Mouse (Mus musculus): ENCODE results near the gene Rap2a.

The Rap2a gene

GRCm38 (mm10) chr14:120500021-120500560 lies 21.8 kb downstream of the Rap2a start:
- no peak for DNase-seq

DNA sequence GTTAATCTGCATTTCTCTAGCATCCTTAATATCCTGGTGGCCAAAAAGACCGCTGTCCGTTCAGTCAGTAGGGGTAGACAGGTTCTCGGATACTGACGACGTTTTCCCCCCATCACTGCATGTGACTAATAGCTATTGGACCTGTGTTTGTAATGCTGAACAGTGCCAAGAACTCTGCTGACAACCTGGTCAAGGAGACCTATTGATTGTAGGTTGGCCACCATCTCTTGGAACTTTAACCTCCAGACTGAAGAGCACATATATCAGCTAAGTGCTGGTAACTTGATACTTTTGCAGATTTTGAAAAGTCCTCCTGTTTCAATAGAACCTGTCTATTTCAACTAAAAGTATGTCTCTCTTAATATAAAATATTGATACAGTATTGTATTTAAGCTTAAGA lies 22.5 kb downstream of the Rap2a start:
- DNase-seq = no peak

- DNase-seq = no peak
These were observed 25.4 kb downstream of the Rap2a start for GRCm38 (mm10) chr14:120503641-120504040.

- no peak for DNase-seq
These were observed 26.2 kb downstream of the Rap2a start for GRCm38 (mm10) chr14:120504423-120504822.

GRCm38 (mm10) chr14:120504928-120505461 lies 26.8 kb downstream of the Rap2a start:
- no peak for DNase-seq

DNA sequence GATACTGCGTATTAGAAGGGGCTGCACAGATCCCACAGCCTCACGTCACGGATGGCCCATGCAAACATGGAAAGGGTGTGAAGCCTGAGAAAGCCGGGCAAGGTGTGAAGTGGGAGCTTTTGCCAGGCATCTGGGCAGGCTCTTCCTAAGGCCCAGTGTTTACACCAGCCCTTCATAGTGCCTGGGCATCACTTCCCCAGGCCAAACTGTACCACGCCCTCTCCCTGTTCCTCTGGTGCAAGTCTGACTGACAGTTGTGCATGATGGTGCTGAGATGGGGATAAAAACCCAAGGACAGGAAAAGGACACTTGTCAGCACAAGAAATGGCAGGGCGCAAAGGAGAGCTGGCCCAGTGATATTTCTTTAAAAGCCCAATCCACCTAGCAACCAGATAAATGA lies 27.7 kb downstream of the Rap2a start:
- no peak for DNase-seq

- no peak for DNase-seq
These were observed 29.3 kb downstream of the Rap2a start for GRCm38 (mm10) chr14:120507516-120507915.

GRCm38 (mm10) chr14:120508566-120509365 lies 30.5 kb downstream of the Rap2a start:
- no peak for DNase-seq

GRCm38 (mm10) chr14:120509366-120509640 lies 31.1 kb downstream of the Rap2a start:
- no peak for DNase-seq

GRCm38 (mm10) chr14:120511821-120512220 lies 33.6 kb downstream of the Rap2a start:
- no peak for DNase-seq

DNA sequence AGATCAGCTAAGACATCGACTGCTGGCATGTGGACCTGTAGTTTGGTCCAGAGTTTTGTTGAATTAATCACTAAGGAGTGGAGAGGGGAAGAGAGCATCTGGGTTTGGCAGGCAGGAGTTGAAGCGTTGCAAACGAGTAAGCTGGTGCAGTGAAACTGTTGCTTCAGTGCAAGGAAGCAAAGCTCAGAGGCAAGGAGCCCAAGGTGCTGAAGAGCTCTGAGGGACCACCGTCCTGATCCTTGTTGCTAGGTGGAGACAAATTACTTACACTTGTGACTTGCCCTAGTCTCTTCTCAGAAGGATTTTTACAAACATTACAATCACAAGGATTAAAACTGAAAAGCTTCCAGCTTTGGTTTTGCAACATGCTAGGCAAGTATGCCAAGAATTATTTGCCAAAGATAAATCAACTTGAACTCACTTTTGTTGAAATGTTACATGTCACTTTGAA lies 36.6 kb downstream of the Rap2a start:
- DNase-seq = no peak

DNA sequence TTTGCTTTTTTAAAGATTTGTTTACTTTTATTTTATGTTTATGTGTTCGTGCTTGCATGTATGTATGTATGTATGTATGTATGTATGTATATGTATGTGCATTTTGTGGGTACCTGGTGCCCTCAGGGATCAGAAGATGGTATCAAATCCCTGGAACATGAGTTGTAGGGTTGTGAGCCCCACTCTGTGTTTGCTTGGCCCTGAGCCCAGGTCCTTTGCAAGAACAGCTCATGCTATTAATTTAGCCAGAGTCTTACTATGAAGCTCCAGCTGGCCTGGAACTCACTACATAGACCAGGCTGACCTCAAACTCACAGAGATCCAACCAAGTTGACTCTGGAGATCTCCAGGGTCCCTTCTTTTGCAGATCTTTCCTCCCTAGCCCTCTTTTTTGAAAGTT lies 37.1 kb downstream of the Rap2a start:
- no peak for DNase-seq

GRCm38 (mm10) chr14:120518706-120519105 lies 40.5 kb downstream of the Rap2a start:
- DNase-seq = no peak

GRCm38 (mm10) chr14:120519921-120520320 lies 41.7 kb downstream of the Rap2a start:
- DNase-seq = no peak

GRCm38 (mm10) chr14:120520843-120521242 lies 42.6 kb downstream of the Rap2a start:
- DNase-seq = no peak

- DNase-seq = no peak
These were observed 45.1 kb downstream of the Rap2a start for GRCm38 (mm10) chr14:120523296-120523695.

DNA sequence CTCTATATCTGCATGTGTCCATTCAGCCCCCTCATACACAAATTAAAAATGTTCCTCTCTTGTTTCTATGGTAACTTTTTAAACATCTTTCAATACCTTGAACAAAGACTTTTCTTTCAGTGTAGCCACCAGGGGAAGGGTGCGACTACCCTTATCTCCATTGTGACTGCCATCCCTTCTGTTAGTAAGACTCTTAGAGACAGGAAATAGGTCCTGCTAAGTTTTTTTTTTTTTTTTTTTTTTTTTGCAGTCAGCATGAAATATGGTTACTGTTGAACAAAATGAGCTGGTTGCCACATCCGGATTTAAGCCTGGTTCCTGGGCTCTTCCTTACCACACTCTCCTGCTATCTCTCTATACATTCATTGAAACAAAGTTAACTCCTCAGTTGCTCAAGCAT lies 47.4 kb downstream of the Rap2a start:
- DNase-seq = no peak

DNA sequence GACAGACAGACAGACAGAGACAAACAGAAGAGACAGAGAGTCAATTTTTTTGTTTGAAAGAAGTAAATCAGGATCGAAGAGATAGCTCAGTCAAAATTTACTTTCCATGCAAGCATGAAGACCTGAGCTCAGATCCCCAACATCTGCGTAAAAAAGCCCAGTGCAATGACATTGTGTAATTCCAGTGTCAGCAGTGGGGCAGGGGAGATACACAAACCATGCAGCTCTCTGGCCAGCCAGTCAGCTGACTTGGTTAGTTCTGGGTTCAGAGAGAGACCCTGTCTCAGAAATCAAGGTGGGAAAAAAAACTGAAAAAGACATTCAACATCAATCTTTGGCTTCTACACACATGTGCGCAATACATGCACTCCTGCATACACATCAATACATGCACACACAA lies 55.1 kb downstream of the Rap2a start:
- no peak for DNase-seq

DNA sequence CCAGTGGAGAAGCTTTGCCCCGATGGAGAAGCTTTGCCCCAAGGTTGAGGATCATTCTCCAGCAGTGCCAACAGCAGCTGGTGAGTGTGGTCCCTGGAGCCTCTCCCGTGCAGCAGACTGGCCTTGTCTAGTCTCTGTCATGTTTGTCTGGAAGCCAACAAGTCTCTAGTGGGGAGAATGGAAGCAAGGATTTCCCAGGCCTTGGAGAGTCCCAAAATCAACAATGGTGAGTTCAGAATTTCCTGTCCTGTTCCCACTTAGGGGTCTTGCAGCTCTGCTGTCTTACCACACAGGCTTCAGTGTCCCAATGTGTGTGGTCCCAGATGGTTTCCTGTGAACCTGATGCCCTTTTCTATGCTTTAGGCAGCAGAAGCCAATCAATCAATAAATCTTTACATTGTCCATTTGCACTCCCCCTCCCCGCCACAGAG lies 56.6 kb downstream of the Rap2a start:
- DNase-seq = no peak

- no peak for DNase-seq
These were observed 57.2 kb downstream of the Rap2a start for GRCm38 (mm10) chr14:120535446-120535845.

DNA sequence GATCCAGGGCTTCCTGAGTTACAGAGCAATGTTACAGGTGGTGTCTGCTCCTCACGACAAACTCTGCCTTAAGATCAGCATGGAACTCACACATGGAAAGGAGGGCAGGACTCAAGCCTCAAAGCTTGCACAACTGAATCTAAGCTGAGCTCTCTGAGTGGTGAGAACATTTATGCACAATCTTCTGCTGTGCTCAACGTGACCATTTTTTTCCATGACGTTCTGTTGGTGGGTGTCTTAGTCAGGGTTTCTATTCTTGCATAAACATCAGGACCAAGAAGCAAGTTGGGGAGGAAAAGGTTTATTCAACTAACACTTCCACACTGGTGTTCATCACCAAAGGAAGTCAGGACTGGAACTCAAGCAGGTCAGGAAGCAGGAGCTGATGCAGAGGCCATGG lies 57.7 kb downstream of the Rap2a start:
- no peak for DNase-seq

DNA sequence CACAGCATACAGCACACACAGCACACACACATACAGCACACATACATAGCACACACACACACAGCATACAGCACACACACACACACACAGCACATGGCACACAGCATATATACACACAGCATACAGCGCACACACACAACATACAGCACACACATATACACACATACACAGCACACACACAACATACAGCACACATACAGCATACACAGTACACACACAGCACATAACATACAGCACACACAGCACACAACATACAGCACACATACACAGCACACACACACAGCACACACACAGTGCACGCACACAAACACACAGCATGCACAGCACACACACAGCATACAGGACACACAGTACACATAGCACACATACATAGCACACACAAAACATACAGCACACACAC lies 60.9 kb downstream of the Rap2a start:
- no peak for DNase-seq

GRCm38 (mm10) chr14:120539626-120540025 lies 61.4 kb downstream of the Rap2a start:
- DNase-seq = no peak

DNA sequence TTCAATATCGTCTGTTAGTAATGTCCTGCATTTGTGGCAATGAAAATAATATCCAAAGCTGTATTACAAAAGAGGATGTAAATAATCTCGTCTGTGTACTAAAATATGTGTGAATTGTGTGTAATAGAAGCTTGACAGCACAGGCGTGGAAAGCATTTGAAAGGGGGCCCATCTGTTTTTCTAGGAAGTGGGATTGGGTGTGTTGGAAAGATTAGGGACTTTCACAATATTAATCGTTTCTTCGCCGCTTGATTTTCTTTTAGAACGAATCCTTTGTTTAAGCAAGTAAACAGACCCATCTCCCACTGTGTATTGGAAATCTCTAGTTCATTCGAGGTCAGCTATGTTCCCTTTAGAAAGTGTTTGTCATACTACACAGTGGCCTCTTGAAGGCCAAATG lies 64.2 kb downstream of the Rap2a start:
- DNase-seq = no peak

DNA sequence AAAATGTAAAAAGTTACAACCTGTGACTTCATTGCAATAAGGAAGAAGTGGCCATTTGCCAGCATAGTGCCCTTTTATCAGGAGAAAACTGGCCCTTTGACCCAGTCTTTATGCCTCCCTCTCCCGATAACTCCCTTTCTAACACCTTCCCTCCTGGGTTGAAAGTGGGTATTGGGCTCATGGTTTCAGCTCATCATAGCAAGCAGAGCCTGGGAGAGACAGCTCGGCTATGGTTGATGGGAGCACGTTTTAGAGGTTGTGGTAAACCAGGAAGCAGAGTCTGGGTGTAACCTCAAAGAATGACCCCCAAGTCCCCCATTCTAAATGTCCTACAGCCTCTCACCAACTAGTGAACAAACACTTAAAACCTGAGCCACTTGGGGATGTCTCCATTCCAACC lies 64.7 kb downstream of the Rap2a start:
- no peak for DNase-seq
